Mouse (Mus musculus): ENCODE data around the gene Gm10424.
"Not testable (repeated sequence)": the region's sequence is repeated elsewhere in the genome, so short reads cannot be mapped to it uniquely, and the experiment has no call there.

DNA sequence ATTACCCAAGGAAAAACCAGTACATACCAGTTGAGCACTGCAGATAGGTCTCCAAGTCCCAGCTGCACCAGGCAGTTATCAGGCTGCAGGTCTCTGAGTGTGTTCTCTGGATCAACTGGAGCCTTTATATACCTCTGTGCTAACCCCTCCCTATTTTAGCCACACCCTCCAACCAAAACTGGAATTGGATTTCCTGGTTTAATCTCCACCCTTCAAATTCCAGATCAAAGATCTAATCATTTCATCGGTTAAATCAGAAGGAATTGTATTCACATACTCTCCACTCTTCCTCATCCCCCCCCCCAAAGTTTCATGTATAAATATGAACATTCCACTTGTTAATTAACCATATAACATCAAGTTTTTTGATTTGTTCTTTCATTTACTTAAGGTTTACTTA is at the start of gene Gm10424:
- TF ChIP-seq POLR2A (IDR thresholded peaks at IDR 0.05; ENCODE audit: borderline replicate concordance, extremely low read depth, insufficient read depth, insufficient read length, poor library complexity, severe bottlenecking); CTCF (IDR thresholded peaks at IDR 0.05; ENCODE audit: borderline replicate concordance, extremely low read depth, insufficient read depth, insufficient read length): not testable (repeated sequence)
